Mouse (Mus musculus) bone marrow, adult 2 months (tissue): Measurements from ENCODE around the gene Gm15056.

Source experiments
- CTCF ChIP-seq: fragments of 200-500 bp; IDR thresholded peaks from 2 replicates; pipeline ENCODE4 v1.5.1; 2011; ENCODE audit warnings: low read length, control low read depth; ENCODE audit not compliant: control insufficient read depth, insufficient read depth
- POLR2A ChIP-seq: fragments of 200-500 bp; IDR thresholded peaks from 2 replicates; pipeline ENCODE4 v1.6.1; 2011; ENCODE audit warnings: low read depth, mild to moderate bottlenecking, control low read depth, low read length, borderline replicate concordance; ENCODE audit not compliant: control insufficient read depth

DNA sequence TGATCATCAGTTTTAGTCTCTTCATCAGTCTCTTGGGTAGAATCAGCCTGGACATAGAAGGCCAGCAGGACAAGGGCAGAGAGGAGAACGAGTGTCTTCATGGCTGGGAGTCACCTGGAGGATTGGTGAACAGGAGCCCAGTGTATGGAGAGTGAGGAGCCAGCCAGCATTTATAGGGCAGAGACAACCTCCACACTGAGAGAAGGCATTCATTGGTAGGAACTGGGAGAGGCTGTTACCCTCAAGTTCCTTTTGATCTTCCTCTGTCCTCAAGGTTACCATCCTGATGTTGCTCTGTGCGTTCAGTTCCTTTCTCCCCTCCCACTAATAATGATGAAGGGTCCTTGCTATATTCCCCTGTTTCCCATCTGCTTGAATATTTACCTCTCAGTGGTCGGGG, 42.2 kb upstream of the Gm15056 start, which contains the start of gene AY761185:
- TF ChIP-seq CTCF (no peak), POLR2A (no peak)
